Mouse (Mus musculus) yolk sac, embryonic 10.5 days (tissue): ENCODE measurements around the gene Vmn2r96.
"Not testable (repeated sequence)": the region's sequence is repeated elsewhere in the genome, so short reads cannot be mapped to it uniquely, and the experiment has no call there.

Experiments used
- DNase-seq: peaks from one replicate; pipeline ENCODE4 v3.0.0-alpha.2; 2017; ENCODE audit warnings: low spot score

Vmn2r96 gene

GRCm38 (mm10) chr17:18572851-18573250, at the start of gene Vmn2r96:
Gene Vmn2r96 (plus strand): TSS chr17:18573151.
- not testable (repeated sequence) for DNase-seq

GRCm38 (mm10) chr17:18523371-18523770, 49.6 kb upstream of the Vmn2r96 start:
- DNase-seq, result no peak

- no peak for DNase-seq
Observed at GRCm38 (mm10) chr17:18523991-18524390, 49.0 kb upstream of the Vmn2r96 start.

GRCm38 (mm10) chr17:18558212-18559158, 14.5 kb upstream of the Vmn2r96 start:
- DNase-seq, result not testable (repeated sequence)

GRCm38 (mm10) chr17:18566186-18566585, 6.8 kb upstream of the Vmn2r96 start:
- DNase-seq, result not testable (repeated sequence)

- DNase-seq, result not testable (repeated sequence)
Observed at GRCm38 (mm10) chr17:18615151-18615550, 42.2 kb downstream of the Vmn2r96 start.

- DNase-seq, result no peak
Observed at GRCm38 (mm10) chr17:18626532-18626931, 53.6 kb downstream of the Vmn2r96 start.
